Mouse (Mus musculus): Measurements from ENCODE around the gene Tatdn2. TPM values are rescaled to one million over a fixed set of nuclear protein-coding genes. Genes with fewer than 3 reads are reported as not detected.
"Not testable (repeated sequence)": the region's sequence is repeated elsewhere in the genome, so short reads cannot be mapped to it uniquely, and the experiment has no call there.

Tatdn2 gene
- total RNA-seq, 2 experiments from 2014 or later: 60.4 to 67.8 TPM

- H3K4me3 ChIP-seq: no peak overlapping the region
- no peak for TF ChIP-seq CTCF (conservative IDR thresholded peaks at IDR 0.05)
- DNase-seq (ENCODE audit: low spot score in 2 of 2): no peak
- peak overlapping the region; percentile 76 for H3K27ac ChIP-seq
These were observed 36.1 kb upstream of the Tatdn2 start for GRCm38 (mm10) chr6:113660492-113661352.

- DNase-seq (ENCODE audit: low spot score in 2 of 2): peak in 1 of 2 experiments; percentile 37
- H3K27ac ChIP-seq: peak overlapping the region; percentile 76
- H3K4me3 ChIP-seq: no peak overlapping the region
- TF ChIP-seq CTCF (conservative IDR thresholded peaks at IDR 0.05): no peak
These were observed 35.3 kb upstream of the Tatdn2 start for GRCm38 (mm10) chr6:113661353-113662241.

GRCm38 (mm10) chr6:113662964-113663700, 33.7 kb upstream of the Tatdn2 start:
- Histone ChIP-seq H3K27ac (peak overlapping the region; percentile 3; the same call in 1 of the 2 replicates), H3K4me3 (no peak overlapping the region)
- no peak for DNase-seq (ENCODE audit: low spot score in 2 of 2)
- TF ChIP-seq CTCF (conservative IDR thresholded peaks at IDR 0.05): peak; percentile 22

GRCm38 (mm10) chr6:113664305-113664704, 32.5 kb upstream of the Tatdn2 start:
- H3K27ac ChIP-seq: no peak overlapping the region
- H3K4me3 ChIP-seq: no peak overlapping the region
- TF ChIP-seq CTCF (conservative IDR thresholded peaks at IDR 0.05): no peak
- DNase-seq (ENCODE audit: low spot score in 2 of 2): no peak

- H3K4me3 ChIP-seq: no peak overlapping the region
- DNase-seq (ENCODE audit: low spot score in 2 of 2): no peak
- no peak overlapping the region; the same call in 1 of the 2 replicates for H3K27ac ChIP-seq
- no peak for TF ChIP-seq CTCF (conservative IDR thresholded peaks at IDR 0.05)
These were observed 29.2 kb upstream of the Tatdn2 start for GRCm38 (mm10) chr6:113667611-113668122.

- Histone ChIP-seq H3K27ac (peak overlapping the region; percentile 79), H3K4me3 (no peak overlapping the region)
- DNase-seq (ENCODE audit: low spot score in 2 of 2): no peak
- TF ChIP-seq CTCF (conservative IDR thresholded peaks at IDR 0.05): no peak
These were observed 28.3 kb upstream of the Tatdn2 start for GRCm38 (mm10) chr6:113668287-113669154.

- Histone ChIP-seq H3K27ac (peak overlapping the region; percentile 79; the same call in 1 of the 2 replicates), H3K4me3 (no peak overlapping the region)
- no peak for DNase-seq (ENCODE audit: low spot score in 2 of 2)
- TF ChIP-seq CTCF (conservative IDR thresholded peaks at IDR 0.05): no peak
These were observed 27.0 kb upstream of the Tatdn2 start for GRCm38 (mm10) chr6:113669821-113670220.

GRCm38 (mm10) chr6:113672029-113672428, 24.8 kb upstream of the Tatdn2 start:
- peak; percentile 58 for TF ChIP-seq CTCF (conservative IDR thresholded peaks at IDR 0.05)
- DNase-seq (ENCODE audit: low spot score in 2 of 2); H3K27ac ChIP-seq; H3K4me3 ChIP-seq: not testable (repeated sequence)

- no peak for DNase-seq (ENCODE audit: low spot score in 2 of 2)
- Histone ChIP-seq H3K27ac (no peak overlapping the region), H3K4me3 (no peak overlapping the region)
- TF ChIP-seq CTCF (conservative IDR thresholded peaks at IDR 0.05): no peak
These were observed 23.9 kb upstream of the Tatdn2 start for GRCm38 (mm10) chr6:113672989-113673388.

- no peak for TF ChIP-seq CTCF (conservative IDR thresholded peaks at IDR 0.05)
- no peak for DNase-seq (ENCODE audit: low spot score in 2 of 2)
- H3K27ac ChIP-seq: no peak overlapping the region
- no peak overlapping the region for H3K4me3 ChIP-seq
These were observed 21.6 kb upstream of the Tatdn2 start for GRCm38 (mm10) chr6:113675234-113675633.

GRCm38 (mm10) chr6:113675991-113676390, 20.9 kb upstream of the Tatdn2 start:
- H3K27ac ChIP-seq: no peak overlapping the region
- DNase-seq (ENCODE audit: low spot score in 2 of 2): no peak
- H3K4me3 ChIP-seq: no peak overlapping the region
- no peak for TF ChIP-seq CTCF (conservative IDR thresholded peaks at IDR 0.05)
